Mouse (Mus musculus) right cerebral cortex, postnatal 25 days (tissue): ENCODE results near the gene Kcne2.

Experiments used
- DNase-seq: peaks from one replicate; pipeline ENCODE4 v3.0.0; 2022

Kcne2 gene

DNA sequence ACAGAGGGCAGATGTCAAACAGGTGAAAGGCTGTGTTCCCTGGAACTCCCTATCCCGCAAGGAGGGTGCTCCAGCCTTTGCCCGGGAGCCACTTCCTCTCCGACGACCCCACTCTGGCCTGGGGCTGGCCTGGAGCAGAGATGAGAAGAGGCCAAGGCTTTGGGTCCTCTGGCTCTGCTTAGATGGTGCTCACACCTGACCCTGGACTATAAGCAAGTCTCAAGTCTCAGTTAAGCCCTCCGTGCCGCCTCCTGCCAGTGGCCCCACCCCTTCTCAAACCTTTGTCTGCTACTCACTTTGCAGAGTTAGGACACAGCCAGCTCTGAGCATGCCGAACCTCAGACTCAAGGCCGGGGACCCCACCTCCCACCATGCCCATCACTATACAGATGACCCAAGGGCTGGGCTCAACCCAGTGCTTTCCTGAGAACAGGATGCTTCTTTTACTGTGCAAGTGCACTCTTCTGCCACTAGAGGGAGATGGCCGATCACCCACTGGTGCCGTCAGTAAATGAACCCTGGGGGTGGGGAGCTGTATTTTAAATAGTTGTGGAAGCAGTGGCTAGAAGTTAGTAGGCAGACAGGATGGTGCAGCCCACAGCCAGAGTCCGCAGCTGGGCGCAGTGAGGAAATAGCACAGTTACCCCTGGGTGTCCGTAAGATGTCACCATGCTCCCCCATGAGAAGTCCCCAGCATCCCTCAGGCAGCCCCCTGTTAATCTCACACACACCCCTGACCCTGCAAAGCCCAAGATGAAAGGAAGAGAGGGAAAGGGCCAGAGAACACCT is 22.0 kb downstream of the Kcne2 start:
- peak; percentile 30 for DNase-seq

DNA sequence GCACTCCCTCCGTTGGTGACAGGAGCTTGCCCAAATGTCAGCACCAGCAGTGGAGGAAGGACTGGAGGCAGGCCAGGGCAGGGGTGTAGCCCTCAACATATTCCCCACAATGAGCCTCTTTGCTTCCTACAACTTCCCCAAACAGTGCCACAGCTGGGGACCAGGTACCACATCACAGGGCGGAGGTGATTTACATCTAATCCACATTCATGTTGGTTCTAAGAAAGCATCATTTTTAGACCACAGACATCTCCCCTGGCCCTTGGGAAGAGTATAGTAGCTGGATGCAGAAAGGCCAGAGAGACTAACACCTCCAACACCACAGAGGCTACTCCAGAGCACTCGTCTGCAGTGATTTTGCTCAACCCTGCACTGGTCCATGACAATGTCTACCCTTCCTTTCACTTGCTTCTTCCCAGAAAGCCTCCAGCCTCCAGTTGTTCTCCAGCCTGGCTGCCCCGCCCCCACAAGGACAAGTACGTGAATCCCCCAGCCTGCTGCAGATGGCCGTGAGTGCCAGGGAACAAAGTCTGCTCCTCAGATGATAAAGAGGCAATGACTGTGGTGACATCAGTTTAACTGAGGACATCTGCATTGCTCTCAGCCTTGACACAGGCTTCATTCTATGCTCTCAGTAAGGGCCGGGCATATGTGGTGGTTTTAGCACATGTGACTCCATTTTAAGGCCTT is 24.0 kb downstream of the Kcne2 start:
- DNase-seq: no peak

DNA sequence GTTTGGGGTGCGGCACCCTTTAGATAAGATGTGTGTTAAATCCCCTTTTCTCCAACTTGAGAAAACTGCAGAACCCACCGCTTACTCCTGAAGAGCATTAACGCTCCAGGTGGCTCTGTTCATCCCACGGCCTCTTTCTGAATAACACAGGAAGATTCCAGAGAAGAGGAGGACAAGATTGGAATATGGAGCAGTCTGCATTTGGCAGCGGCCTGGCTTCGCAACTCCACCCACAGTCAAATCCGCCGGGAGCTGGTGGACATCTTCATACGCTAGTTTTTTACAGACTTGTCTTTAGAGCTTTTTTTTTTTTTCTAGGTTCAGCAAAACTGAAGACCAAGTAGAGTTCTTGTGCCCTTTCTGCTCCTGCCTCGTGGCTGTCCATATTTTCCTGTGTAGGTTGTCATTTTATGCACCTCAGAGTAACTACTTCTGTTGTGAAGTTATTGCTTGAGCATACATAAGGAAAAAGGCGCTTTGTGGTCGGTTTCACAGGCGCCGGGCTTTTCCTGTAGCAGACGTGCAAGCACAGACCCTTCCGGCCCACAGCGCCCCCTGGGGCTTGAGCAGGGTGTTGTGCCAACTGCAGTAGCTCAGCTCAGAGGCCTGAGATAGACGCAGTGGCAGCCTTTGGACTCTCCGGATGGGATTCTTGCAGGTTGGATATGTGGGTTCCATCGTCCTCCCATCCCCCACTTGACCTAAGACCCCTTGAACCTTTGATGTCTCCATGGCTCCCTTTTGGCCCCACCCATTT is 27.3 kb downstream of the Kcne2 start:
- DNase-seq: peak; percentile 46

DNA sequence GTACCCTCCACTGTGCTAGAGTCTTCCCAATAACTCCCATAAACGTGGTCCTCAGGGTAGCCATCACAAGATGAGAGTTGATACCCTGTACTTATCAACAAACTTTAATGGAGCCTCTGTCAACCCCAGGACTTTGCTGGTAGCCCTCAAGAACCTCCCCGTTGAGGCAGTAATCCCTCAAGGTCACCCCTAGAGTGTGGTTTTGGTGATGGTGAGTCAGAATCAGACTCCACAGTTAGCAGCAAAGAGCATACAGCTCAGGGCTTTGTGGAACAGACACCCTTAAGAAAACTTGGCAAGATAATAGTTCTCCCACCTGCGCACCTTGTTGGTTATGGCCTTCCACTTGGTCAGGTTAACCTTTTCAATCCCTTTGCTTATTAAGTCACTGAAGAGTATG is 28.2 kb downstream of the Kcne2 start:
- DNase-seq: no peak

DNA sequence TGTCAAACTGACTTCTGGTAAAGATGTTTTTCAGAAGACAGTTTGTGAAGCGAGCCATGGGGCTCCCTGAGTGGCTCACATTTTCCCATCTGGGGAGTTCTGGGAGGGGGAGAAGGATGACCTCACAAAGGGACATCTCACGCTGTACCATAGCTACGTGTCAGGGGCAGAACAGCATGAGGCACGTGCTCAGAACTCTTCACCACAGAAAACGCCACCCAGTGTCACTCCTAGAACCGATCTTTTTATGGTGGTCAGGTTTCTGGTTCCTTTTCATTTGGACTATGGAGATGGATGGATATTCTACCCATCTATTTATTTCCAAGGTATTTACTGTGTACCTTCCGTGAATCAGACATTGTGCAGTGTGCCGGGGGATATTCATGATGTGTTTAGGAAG is 29.2 kb downstream of the Kcne2 start, which contains the start of gene Fam243:
Gene Fam243 (minus strand): TSS at position 101 of the 400 bp plus-strand sequence.
- no peak for DNase-seq

DNA sequence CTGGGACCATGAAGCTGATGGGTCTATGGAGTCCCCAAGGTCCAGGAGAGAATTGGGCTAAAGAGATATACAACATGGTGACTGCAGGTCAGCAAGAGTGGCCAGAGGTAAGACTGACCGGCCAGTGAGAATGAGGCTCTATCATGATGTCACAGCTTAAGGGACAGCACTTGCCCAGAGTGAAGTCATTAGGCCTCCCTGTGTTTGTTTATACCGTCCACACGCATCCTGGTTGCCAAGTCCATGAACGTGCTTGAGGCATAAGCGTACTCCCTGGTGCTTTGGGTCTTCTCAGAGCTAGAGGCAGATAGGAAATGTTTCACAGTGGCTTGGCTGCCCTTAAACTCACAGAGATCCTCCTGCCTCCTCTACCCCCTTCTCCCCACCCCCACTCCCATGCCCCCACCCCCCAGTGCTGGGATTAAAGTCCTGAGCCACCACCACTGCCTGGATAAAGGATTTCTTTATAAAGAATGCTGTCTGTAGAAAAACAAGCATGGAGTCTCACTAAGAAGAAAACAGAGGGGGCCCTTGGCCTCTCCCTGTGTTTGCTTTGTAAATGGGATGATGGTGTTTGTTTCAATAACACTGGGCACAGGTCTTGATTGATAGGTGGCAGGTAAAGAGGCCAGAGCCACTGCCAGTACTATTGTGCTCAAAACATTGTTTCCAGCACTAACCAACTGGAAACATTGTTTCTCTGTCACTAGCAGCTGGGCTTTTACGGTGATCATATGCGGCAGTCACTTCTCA is 32.3 kb downstream of the Kcne2 start:
- no peak for DNase-seq

DNA sequence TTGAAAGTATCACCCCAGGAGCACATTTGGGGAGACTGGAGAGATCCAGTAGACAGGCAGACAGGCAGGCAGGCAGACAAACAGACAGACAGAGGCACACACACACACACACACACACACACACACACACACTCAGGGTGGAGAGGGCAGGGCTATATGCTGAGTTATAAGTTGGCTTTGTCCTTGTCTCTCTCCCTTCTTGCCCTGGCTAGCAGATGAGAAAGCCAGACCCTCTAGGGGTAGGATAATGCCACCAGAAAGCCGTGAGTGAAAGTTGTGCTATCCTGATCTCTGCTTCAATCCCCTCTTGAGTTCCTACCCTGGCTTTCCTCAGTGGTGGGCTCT is 32.8 kb downstream of the Kcne2 start:
- DNase-seq: no peak

DNA sequence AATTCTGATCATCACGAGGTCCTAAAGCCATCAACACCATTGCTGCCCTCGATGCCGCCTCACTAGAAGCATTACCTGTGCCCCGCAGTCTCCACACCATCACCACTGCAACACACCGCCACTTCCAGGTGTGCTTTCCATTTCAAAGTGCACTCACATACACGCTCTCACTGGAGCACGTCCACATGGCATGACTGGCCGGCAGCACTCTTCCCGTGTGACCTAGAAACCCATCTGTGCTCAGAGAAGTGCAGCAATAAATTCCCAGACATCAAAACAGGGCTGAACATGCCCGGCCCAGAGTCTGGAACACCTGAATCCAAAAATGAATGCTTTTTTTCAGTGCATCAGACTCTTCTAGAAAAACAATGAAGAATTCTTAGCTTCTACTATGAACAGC is 35.7 kb downstream of the Kcne2 start:
- DNase-seq: no peak

DNA sequence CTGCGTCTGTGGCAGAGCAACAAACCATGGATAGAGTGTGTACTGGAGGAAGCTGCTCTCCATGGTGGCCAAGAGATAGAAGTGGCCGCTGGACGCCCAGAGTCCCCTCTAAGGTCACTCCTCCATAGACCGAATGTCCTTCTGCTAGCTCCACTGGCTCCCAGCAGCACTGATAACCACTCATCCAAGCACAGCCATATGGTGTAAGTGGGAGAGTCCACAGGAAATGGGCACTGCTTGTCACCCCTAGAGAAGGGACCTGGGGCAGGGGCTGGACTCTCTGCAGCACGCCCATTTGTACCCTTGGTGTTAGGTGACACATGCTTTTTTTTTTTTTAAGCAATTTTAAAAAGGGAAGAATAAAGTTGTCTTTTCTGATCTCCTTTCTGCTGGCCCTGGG is 38.8 kb downstream of the Kcne2 start:
- DNase-seq: no peak

DNA sequence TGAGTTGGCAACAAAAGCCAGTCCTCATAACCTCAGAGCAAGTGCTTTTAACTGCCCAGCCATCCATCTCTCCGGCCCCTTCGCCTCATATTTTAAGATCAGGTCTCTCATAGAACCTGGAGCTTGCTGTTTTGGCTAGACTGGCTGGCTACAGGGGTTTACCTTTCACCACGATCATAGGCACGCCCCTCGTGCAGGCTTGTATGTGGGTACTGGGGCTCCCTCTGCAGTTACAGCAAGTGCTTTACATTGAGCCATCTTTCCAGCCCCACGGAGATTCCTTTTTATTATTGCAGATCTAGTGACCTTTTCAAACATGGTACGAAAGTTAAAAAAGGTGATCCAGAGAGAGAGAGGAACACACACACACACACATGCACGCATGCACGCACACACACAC is 42.4 kb downstream of the Kcne2 start:
- no peak for DNase-seq

DNA sequence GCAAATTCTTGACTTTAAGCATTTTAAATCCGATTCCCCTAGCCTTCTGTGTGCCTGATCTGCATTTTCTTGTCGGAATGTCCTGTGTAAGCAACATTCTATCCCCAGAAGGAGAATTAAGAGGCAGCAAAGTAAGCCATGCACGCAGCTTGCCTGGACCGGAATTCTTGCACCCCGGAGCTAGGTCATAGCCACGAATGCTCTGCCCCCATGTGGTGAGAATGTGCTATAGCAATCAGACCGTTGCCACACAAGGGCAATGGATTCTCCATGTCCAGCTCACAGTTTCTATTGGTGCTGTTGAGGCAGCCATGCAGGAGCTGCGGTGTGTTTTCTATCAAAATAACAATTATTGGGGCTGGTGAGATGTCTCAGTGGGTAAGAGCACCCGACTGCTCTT is 44.1 kb downstream of the Kcne2 start:
- DNase-seq: peak; percentile 73

DNA sequence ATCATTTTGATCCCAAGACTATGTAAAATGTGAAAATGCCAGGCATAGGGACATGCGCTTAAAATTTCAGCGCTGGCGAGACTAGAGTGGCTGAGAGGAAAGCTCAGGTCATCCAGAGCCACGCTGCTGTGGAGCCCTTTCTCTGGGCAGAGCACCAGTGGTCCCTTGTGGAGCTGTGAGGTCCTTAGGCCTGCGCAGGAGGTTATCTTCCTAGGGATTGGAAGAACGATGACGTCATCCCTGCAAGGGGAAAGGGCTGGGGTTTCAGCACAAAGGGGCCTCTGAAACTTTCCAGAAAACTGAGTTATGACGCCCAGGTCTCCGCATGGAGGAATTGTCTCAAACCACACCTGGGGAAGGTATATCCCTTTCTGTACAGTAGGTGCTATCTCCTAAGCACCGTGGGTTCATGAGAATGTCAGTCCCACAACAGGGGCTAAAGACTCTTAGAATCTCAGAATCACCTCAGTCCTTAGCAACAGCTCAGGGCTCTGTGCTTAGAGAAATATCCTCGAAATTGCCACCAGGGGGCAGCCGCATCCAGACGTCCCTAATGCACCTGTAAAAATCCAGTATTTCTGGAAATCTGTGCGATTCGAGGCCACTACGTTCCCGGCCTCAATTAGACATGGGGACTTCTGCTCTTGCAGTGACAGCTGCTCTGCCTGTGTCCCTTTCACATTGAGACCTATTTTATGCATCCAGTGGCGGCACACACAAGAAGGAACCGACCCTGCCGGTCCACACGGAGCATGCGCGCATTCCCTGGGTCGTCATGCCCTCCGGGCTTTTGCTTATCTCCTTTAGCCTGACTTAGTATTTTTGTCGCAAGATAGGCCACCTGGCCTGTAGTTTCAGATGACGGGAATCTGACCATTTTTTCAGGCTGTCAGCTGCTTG is 48.7 kb downstream of the Kcne2 start:
- peak; percentile 55 for DNase-seq

DNA sequence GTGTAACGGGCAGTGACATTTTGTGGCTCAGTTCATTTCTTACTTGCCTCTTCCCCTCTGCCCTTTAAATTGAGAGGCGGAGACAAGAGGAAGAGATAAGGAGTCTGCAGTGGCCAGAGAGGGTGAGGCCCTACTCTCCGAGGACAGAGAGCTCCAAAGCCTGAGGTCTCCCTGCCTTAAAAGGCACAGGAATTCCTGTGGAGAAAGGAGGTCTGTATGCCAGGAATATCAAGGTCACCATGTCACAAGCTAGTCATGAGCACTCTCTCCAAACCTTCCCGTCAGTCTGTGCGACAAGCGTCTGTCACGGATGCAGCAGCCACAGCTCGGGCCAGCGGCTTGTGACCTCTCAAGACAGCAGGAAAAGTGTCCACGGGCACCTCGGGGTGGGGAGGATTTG is 53.0 kb downstream of the Kcne2 start:
- no peak for DNase-seq

DNA sequence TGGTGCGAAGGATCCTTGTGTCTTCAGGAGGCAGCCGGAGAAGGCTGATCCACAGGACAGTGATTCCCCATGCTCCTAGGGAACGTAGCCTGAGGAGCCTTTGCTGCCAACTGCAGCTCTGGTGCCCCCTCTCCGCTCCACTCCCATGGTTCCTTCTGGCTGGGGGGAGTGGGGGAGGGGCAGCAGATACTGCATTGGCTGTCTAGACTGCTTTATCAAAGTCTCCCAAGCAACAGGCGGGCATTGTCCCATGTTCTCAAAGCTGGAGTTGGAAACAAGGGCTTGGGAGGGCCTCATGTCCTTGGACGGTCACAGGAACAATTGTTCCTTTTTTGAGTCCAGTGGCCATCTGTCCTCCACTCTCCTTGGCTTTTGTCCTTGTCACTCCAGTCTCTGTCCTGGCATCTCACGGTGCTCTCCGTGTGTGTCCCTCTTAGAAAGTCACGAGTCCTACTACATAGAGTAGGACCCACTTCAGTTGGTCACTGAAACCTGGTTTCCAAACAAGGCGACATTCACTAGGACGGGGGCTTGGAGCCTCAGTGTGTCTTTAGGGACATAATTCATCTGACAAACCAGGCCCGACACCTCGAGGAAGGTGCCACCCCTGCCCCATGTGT is 54.2 kb downstream of the Kcne2 start:
- DNase-seq: no peak
